Mouse (Mus musculus) CH12.LX (cell line): ENCODE results near the gene Pmf1. TPM values are rescaled to one million over a fixed set of nuclear protein-coding genes. Genes with fewer than 3 reads are reported as not detected.

ENCODE experiments used
- DNase-seq: peaks from one replicate; pipeline ENCODE4 v3.0.0-alpha.2; 2013; ENCODE audit errors: extremely low read depth
- H3K27ac ChIP-seq: 2 replicates; pipeline ENCODE4 v1.5.1; 2012; ENCODE audit warnings: low read depth, mild to moderate bottlenecking, control low read depth, moderate library complexity; ENCODE audit not compliant: insufficient read depth
- H3K27me3 ChIP-seq: replicated peaks from 2 replicates; pipeline ENCODE3; 2012; ENCODE audit warnings: inconsistent platforms
- H3K36me3 ChIP-seq, 2 experiments: replicated peaks in 1 of 2; 2 replicates each; pipeline versions ENCODE3 to v1.6.1; 2012; ENCODE audit warnings: inconsistent platforms in 1 of 2, low read length in 1 of 2, mild to moderate bottlenecking in 1 of 2, mixed read lengths in 1 of 2, moderate library complexity in 1 of 2; ENCODE audit not compliant: control insufficient read depth in 1 of 2, insufficient read depth in 1 of 2
- H3K4me1 ChIP-seq, 2 experiments: 2 replicates each; pipeline ENCODE4 v1.6.1; 2012; ENCODE audit warnings: inconsistent platforms in 1 of 2, moderate library complexity in 1 of 2; ENCODE audit not compliant: insufficient read depth in 2 of 2, control insufficient read depth in 1 of 2
- H3K4me2 ChIP-seq: 2 replicates; pipeline ENCODE4 v1.6.1; 2012; ENCODE audit warnings: low read depth, mild to moderate bottlenecking, control low read depth; ENCODE audit not compliant: poor library complexity, insufficient read depth, severe bottlenecking
- H3K4me3 ChIP-seq, 3 experiments: fragments of 150-350 bp in 1 of 3; sonication (generic) in 1 of 3; replicated peaks in 1 of 3; 2 replicates each; pipeline versions ENCODE3 to v1.5.1; 2011 to 2012; ENCODE audit warnings: low read depth in 2 of 3, low read length in 2 of 3, mild to moderate bottlenecking in 2 of 3, moderate library complexity in 2 of 3, control low read depth in 1 of 3, improper control_type of control experiment in 1 of 3, inconsistent platforms in 1 of 3, mixed read lengths in 1 of 3; ENCODE audit not compliant: poor library complexity in 1 of 3
- H3K79me2 ChIP-seq: replicated peaks from 2 replicates; pipeline ENCODE4 v1.6.1; 2012; ENCODE audit warnings: mild to moderate bottlenecking, moderate library complexity; ENCODE audit not compliant: control insufficient read depth, poor library complexity, insufficient read depth, severe bottlenecking; ENCODE audit errors: extremely low read depth
- H3K9ac ChIP-seq: 2 replicates; pipeline ENCODE4 v1.6.1; 2012; ENCODE audit warnings: low read depth, mild to moderate bottlenecking, control low read depth, moderate library complexity; ENCODE audit not compliant: insufficient read depth
- H3K9me3 ChIP-seq: replicated peaks from 2 replicates; pipeline ENCODE3; 2012; ENCODE audit warnings: low read length, inconsistent platforms, mixed read lengths
- CHD2 ChIP-seq: IDR thresholded peaks from 2 replicates; pipeline ENCODE4 v1.6.1; 2011; ENCODE audit warnings: low read length, improper control_type of control experiment
- CTCF ChIP-seq, 2 experiments: IDR thresholded peaks in 1 of 2; conservative IDR thresholded peaks in 1 of 2; 2 replicates each; pipeline ENCODE4 v1.5.1; 2011 to 2012; ENCODE audit warnings: low read depth in 2 of 2, low read length in 2 of 2, improper control_type of control experiment in 1 of 2, inconsistent platforms in 1 of 2, mild to moderate bottlenecking in 1 of 2, moderate library complexity in 1 of 2
- E2F4 ChIP-seq: IDR thresholded peaks from 2 replicates; pipeline ENCODE4 v1.6.1; 2011; ENCODE audit warnings: low read depth, low read length, improper control_type of control experiment; ENCODE audit not compliant: insufficient replicate concordance
- ELF1 ChIP-seq: IDR thresholded peaks from 2 replicates; pipeline ENCODE4 v1.6.1; 2014; ENCODE audit warnings: low read depth, mild to moderate bottlenecking, inconsistent platforms, low read length, improper control_type of control experiment
- EP300 ChIP-seq: IDR thresholded peaks from 2 replicates; pipeline ENCODE4 v1.6.1; 2011; ENCODE audit warnings: low read length, improper control_type of control experiment
- ETS1 ChIP-seq: conservative IDR thresholded peaks from 2 replicates; pipeline ENCODE4 v1.6.1; 2012; ENCODE audit warnings: low read depth, mild to moderate bottlenecking, inconsistent platforms, low read length, improper control_type of control experiment, moderate library complexity
- GABPA ChIP-seq: IDR thresholded peaks from 2 replicates; pipeline ENCODE4 v1.6.1; 2012; ENCODE audit warnings: low read depth, low read length, improper control_type of control experiment, inconsistent platforms; ENCODE audit not compliant: insufficient replicate concordance
- HCFC1 ChIP-seq: IDR thresholded peaks from 2 replicates; pipeline ENCODE4 v1.6.1; 2012; ENCODE audit warnings: low read depth, mild to moderate bottlenecking, inconsistent platforms, low read length, improper control_type of control experiment
- IRF4 ChIP-seq: IDR thresholded peaks from 2 replicates; pipeline ENCODE4 v1.6.1; 2014; ENCODE audit warnings: low read depth, mild to moderate bottlenecking, inconsistent platforms, low read length, improper control_type of control experiment
- JUN ChIP-seq: IDR thresholded peaks from 2 replicates; pipeline ENCODE4 v1.6.1; 2011; ENCODE audit warnings: low read depth, mild to moderate bottlenecking, low read length, improper control_type of control experiment, moderate library complexity; ENCODE audit not compliant: insufficient read depth
- MAX ChIP-seq: IDR thresholded peaks from 2 replicates; pipeline ENCODE4 v1.6.1; 2011; ENCODE audit warnings: low read length, improper control_type of control experiment
- MAZ ChIP-seq: IDR thresholded peaks from 2 replicates; pipeline ENCODE4 v1.6.1; 2012; ENCODE audit warnings: low read depth, mild to moderate bottlenecking, inconsistent platforms, low read length, improper control_type of control experiment, moderate library complexity
- NRF1 ChIP-seq: IDR thresholded peaks from 2 replicates; pipeline ENCODE4 v1.6.1; 2014; ENCODE audit warnings: low read depth, mild to moderate bottlenecking, inconsistent platforms, low read length, improper control_type of control experiment, moderate library complexity
- PAX5 ChIP-seq: IDR thresholded peaks from 2 replicates; pipeline ENCODE4 v1.6.1; 2012; ENCODE audit warnings: low read length, inconsistent platforms, mixed read lengths
- POLR2A ChIP-seq: IDR thresholded peaks from 2 replicates; pipeline ENCODE4 v1.6.1; 2011; ENCODE audit warnings: low read depth, mild to moderate bottlenecking, improper control_type of control experiment, low read length
- POLR2AphosphoS2 ChIP-seq: IDR thresholded peaks from 2 replicates; pipeline ENCODE4 v1.6.1; 2011; ENCODE audit warnings: low read depth, low read length, improper control_type of control experiment
- RAD21 ChIP-seq: IDR thresholded peaks from 2 replicates; pipeline ENCODE4 v1.6.1; 2011; ENCODE audit warnings: low read depth, mild to moderate bottlenecking, low read length, improper control_type of control experiment, moderate library complexity
- TBP ChIP-seq: conservative IDR thresholded peaks from 2 replicates; pipeline ENCODE4 v1.6.1; 2011; ENCODE audit warnings: low read depth, low read length, improper control_type of control experiment
- UBTF ChIP-seq: IDR thresholded peaks from 2 replicates; pipeline ENCODE4 v1.6.1; 2012; ENCODE audit warnings: low read depth, mild to moderate bottlenecking, inconsistent platforms, low read length, improper control_type of control experiment, moderate library complexity
- ZKSCAN1 ChIP-seq: IDR thresholded peaks from 2 replicates; pipeline ENCODE4 v1.6.1; 2012; ENCODE audit warnings: low read depth, inconsistent platforms, low read length, improper control_type of control experiment, borderline replicate concordance
- dilution Hi-C: fragments of 300-500 bp; cut with MboI; formaldehyde crosslinking; loops from 2 replicates; pipeline ENCODE4 v1.14.3; 2020; ENCODE audit warnings: low sequenced_read_pairs; ENCODE audit not compliant: extremely low pct_unique_long_range_greater_than_20kb, extremely low pct_ligation_motif_present
- in situ Hi-C: fragments of 300-500 bp; cut with MboI; formaldehyde crosslinking; loops from 3 replicates; pipeline ENCODE4 v1.14.3; 2019; ENCODE audit warnings: low sequenced_read_pairs, low pct_ligation_motif_present, low pct_unique_long_range_greater_than_20kb, mixed read lengths
- polyA plus RNA-seq: library from polyadenylated mRNA; unstranded; fragments of >175 nt; gene quantifications from 2 replicates; pipeline ENCODE4 v1.2.1, GENCODE M21; 2012; ENCODE audit warnings: low read depth; ENCODE audit not compliant: insufficient read length
- total RNA-seq, 2 experiments: library from RNA; depleted of rRNA; stranded (reverse); fragments of 300-350 nt in 1 of 2; fragments of >200 nt in 1 of 2; gene quantifications; 2 replicates each; pipeline ENCODE4 v1.2.3; 2012 to 2014

The Pmf1 gene
- total and polyA plus RNA-seq, 3 experiments, result 99.9 to 144 (median 104) TPM

GRCm38 (mm10) chr3:88436395-88437201 is 26.5 kb upstream of the Pmf1 start:
- H3K79me2 ChIP-seq, result no peaks in the 10 kb centered on the region
- no peak overlapping the region for H3K9ac ChIP-seq
- H3K27me3 ChIP-seq, result no peaks in the 10 kb centered on the region
- no peak overlapping the region for H3K4me3 ChIP-seq
- H3K4me2 ChIP-seq, result no peak overlapping the region
- H3K9me3 ChIP-seq, result no peaks in the 10 kb centered on the region
- dilution Hi-C loops (no loop called here), in situ Hi-C loops (no loop called here)
- H3K4me1 ChIP-seq, result peaks cover 0 to 21% of the 10 kb centered on the region in 2 experiments; a peak in 2 of 4 replicates
- peaks cover 0 to 33% of the 10 kb centered on the region in 2 experiments for H3K36me3 ChIP-seq
- TF ChIP-seq POLR2AphosphoS2 (no peak), ZKSCAN1 (no peak), CTCF (conservative IDR thresholded peaks at IDR 0.05 in 1 of 2, IDR thresholded peaks at IDR 0.05 in 1 of 2; ENCODE audit: low read depth in 2 of 2, low read length in 2 of 2) (peak in 1 of 2 experiments; percentile 11; a peak in 1 of 4 replicates), CHD2 (no peak), UBTF (no peak), TBP (no peak), POLR2A (no peak), MAX (no peak)
- DNase-seq, result no peak
- no peak overlapping the region for H3K27ac ChIP-seq

GRCm38 (mm10) chr3:88435515-88435914 is 25.4 kb upstream of the Pmf1 start:
- Histone ChIP-seq H3K27me3 (no peaks in the 10 kb centered on the region), H3K4me2 (no peak overlapping the region), H3K27ac (no peak overlapping the region), H3K4me3 (no peak overlapping the region), H3K36me3 (peaks cover 0 to 33% of the 10 kb centered on the region in 2 experiments), H3K79me2 (no peaks in the 10 kb centered on the region), H3K9ac (no peak overlapping the region), H3K9me3 (no peaks in the 10 kb centered on the region), H3K4me1 (peaks cover 0 to 12% of the 10 kb centered on the region in 2 experiments; a peak in 2 of 4 replicates)
- TF ChIP-seq ELF1, result no peak
- TF ChIP-seq PAX5, result no peak
- no peak for TF ChIP-seq IRF4
- no peak for TF ChIP-seq POLR2A
- no peak for TF ChIP-seq ZKSCAN1
- TF ChIP-seq MAZ, result no peak
- TF ChIP-seq HCFC1, result no peak
- no peak for TF ChIP-seq E2F4
- no peak for TF ChIP-seq NRF1
- no peak for TF ChIP-seq EP300
- no peak for TF ChIP-seq GABPA
- TF ChIP-seq ETS1, result no peak
- no peak for TF ChIP-seq JUN
- TF ChIP-seq CTCF (conservative IDR thresholded peaks at IDR 0.05 in 1 of 2, IDR thresholded peaks at IDR 0.05 in 1 of 2; ENCODE audit: low read depth in 2 of 2, low read length in 2 of 2), result no peak
- no peak for TF ChIP-seq RAD21
- dilution Hi-C loops, result no loop called here
- no peak for DNase-seq
- in situ Hi-C loops, result no loop called here
